Mouse (Mus musculus) intestine, embryonic 15.5 days (tissue): ENCODE measurements around the gene Ankrd26. TPM values are rescaled to one million over a fixed set of nuclear protein-coding genes. Genes with fewer than 3 reads are reported as not detected.

Experiments
- ATAC-seq: fragments of 200-750 bp; cut with Nextera tagmentation; 2 replicates; pipeline ENCODE4 v1.8.0; 2017; ENCODE audit warnings: moderate TSS enrichment, moderate library complexity
- H3K27ac ChIP-seq: fragments of 300-500 bp; sonication (generic); 2 replicates; pipeline ENCODE4 v1.5.1; 2015; ENCODE audit warnings: mild to moderate bottlenecking, inconsistent platforms
- H3K27me3 ChIP-seq: fragments of 300-500 bp; sonication (generic); replicated peaks from 2 replicates; pipeline ENCODE4 v1.6.1; 2015; ENCODE audit warnings: inconsistent platforms
- H3K36me3 ChIP-seq: fragments of 300-500 bp; sonication (generic); 2 replicates; pipeline ENCODE4 v1.6.1; 2015; ENCODE audit warnings: inconsistent platforms
- H3K4me1 ChIP-seq: fragments of 300-500 bp; sonication (generic); replicated peaks from 2 replicates; pipeline ENCODE4 v1.6.1; 2015; ENCODE audit warnings: inconsistent platforms
- H3K4me2 ChIP-seq: fragments of 300-500 bp; sonication (generic); replicated peaks from 2 replicates; pipeline ENCODE4 v1.6.1; 2015; ENCODE audit warnings: mild to moderate bottlenecking, inconsistent platforms
- H3K4me3 ChIP-seq: fragments of 300-500 bp; sonication (generic); replicated peaks from 2 replicates; pipeline ENCODE4 v1.5.1; 2015; ENCODE audit warnings: inconsistent platforms
- H3K9ac ChIP-seq: fragments of 300-500 bp; sonication (generic); 2 replicates; pipeline ENCODE4 v1.6.1; 2015; ENCODE audit warnings: inconsistent platforms
- H3K9me3 ChIP-seq: fragments of 300-500 bp; sonication (generic); 2 replicates; pipeline ENCODE4 v1.6.1; 2016; ENCODE audit warnings: inconsistent platforms
- WGBS: fragments of 180-500 bp; shearing (Covaris S2); methylation state at CpG from one replicate; pipeline ENCODE4 v1.1.7; 2015; 5-methylcytosine and 5-hydroxymethylcytosine counted together
- polyA plus RNA-seq: library from polyadenylated mRNA; unstranded; fragments of >200 nt; fragmentation: Nextera tagmentation; extraction: Ambion mirVana; gene quantifications from 2 replicates; pipeline ENCODE4 v1.2.1, GENCODE M21; 2015

Ankrd26 gene
- polyA plus RNA-seq, 1 experiment from 2014 or later: 11.2 TPM

DNA sequence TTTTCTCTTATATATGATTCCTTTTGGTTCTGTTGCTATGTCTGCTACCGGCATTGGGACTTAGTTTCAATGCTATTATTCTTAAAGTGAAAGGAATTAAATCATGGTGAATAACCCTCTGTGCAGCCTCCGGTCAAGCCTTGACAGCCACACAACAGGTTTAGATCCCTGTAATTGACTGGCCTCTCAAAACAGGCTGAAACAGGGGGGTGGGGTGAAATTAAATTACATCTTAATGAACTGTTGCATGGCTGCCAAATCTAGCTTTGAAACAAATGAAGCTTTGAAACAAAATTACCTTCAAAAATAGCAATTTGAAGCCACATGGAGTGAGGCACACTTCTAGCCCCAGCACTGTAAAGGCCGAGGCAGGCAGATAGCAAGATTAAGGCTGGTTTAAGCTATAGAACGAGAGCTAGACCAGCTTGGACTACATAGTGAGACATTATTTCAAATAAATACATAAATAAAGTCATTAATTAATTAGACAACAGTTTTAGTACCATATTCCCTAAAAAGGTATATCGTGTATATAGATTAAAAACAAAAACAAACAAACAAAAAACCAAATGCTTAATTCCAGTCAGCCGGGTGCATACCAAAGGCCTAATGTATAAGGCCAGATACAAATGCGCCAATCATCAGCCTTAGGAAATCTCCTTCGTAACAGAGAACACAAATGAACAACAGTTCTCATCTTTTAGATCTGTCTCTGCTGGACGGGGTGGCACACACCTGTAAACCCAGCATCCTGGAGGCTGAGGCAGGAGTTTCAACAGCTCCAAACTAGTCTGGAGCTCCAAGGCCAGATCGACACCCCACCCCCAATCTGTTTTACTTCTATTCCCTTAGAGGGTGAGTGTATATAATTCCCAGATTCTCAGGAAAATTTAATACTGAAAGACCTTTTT is 83.9 kb downstream of the Ankrd26 start:
- ATAC-seq: 0 out of 2 replicates have a peak, but pooled peaks have one; percentile 24
- no peaks in the 10 kb centered on the region for H3K9me3 ChIP-seq

DNA sequence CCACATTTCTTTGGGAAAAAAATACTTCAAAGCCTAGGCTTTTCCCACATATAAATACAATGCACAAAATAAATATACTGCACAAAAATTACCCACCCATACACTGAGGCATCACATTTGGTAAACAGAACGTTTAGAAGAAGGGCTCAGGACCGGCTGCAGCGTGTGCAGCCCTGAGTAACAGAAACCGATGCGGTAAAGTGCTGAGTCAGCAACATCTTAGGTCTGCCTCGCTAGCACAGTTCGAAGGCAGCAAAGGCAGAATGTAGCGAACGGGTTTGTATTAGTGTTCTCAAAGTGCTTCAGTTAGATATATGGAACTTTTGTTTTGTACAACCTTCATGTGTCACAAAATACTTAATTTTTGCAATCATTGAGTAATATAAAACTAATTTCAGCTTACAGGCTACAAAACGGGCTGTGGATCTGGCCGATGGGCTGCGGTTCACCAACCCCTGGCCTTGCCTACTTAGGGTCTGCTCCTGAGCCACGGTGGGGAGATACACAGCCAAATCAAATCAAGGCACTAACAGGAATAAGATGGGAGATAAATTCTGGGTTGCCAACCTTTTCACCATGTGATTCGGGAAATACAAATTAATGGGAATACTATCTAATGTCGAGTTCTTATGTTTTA is 99.8 kb downstream of the Ankrd26 start:
- Histone ChIP-seq H3K9ac (no peak overlapping the region), H3K27ac (no peak overlapping the region), H3K4me2 (no peak overlapping the region), H3K9me3 (no peaks in the 10 kb centered on the region), H3K36me3 (no peaks in the 10 kb centered on the region; the same call in 1 of the 2 replicates), H3K27me3 (no peaks in the 10 kb centered on the region), H3K4me3 (no peak overlapping the region), H3K4me1 (no peaks in the 10 kb centered on the region)
- ATAC-seq: no peak
- WGBS: 87% methylated on average over 15 of the region's 15 CpGs

More for the DNA sequence above, 83.9 kb downstream of the Ankrd26 start:
- H3K27ac ChIP-seq: no peak overlapping the region
- peak overlapping the region; percentile 79 for H3K4me2 ChIP-seq
- no peaks in the 10 kb centered on the region for H3K36me3 ChIP-seq
- 35% methylated on average over 10 of the region's 10 CpGs for WGBS
- H3K4me3 ChIP-seq: peak overlapping the region; percentile 58
- 0 out of 2 replicates have a peak, but pooled peaks cover 2% of the 10 kb centered on the region for H3K27me3 ChIP-seq
- H3K9ac ChIP-seq: peak overlapping the region; percentile 20; the same call in 1 of the 2 replicates
- H3K4me1 ChIP-seq: no peaks in the 10 kb centered on the region

GRCm38 (mm10) chr6:118457726-118458125 is 104.3 kb downstream of the Ankrd26 start:
- WGBS: 95% methylated on average over 1 of the region's 1 CpGs
- no peak for ATAC-seq
- Histone ChIP-seq H3K36me3 (no peaks in the 10 kb centered on the region), H3K27ac (no peak overlapping the region), H3K4me3 (no peak overlapping the region), H3K4me1 (peaks cover 3% of the 10 kb centered on the region; the same call in 1 of the 2 replicates), H3K9me3 (no peaks in the 10 kb centered on the region), H3K9ac (no peak overlapping the region), H3K4me2 (no peak overlapping the region), H3K27me3 (no peaks in the 10 kb centered on the region)

DNA sequence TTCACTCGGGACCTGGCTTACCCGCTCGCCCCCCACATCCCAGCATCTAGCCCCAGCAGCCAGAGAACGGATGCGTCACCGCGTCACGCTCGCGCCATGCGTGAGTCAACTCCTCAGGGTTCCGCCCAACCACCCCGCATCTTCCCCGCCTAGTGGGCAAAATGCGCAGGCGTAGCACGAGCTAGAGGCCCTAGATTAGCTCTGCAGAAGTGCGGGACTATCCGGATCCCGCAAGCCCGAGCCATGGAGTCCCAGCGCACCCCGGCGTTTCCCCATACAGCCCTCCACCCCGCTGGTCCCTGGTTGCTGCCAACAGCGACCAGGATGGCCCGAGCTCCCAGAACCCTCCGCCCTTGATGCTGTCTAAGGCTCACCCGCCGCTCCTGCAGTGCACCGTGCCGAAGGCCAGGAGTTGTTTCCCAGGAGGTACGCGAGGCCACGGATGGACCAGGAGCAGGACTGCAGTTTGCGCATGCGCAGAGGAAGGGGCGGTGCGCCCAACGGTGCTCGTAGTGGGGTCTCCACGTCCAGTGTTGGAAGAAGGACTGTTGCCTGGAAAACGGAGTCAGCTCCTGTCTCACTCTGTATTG is 106.9 kb downstream of the Ankrd26 start, which contains the start of gene Zfp248:
Zfp248 (minus strand) TSS at position 487 of the 590 bp plus-strand sequence.
- peak; percentile 97 for ATAC-seq
- Histone ChIP-seq H3K27me3 (no peaks in the 10 kb centered on the region), H3K9ac (peak within 1 kb of the TSS; percentile 76), H3K4me3 (peak within 1 kb of the TSS; percentile 69), H3K4me1 (peaks cover 3% of the 10 kb centered on the region; the same call in 1 of the 2 replicates), H3K27ac (peak within 1 kb of the TSS; percentile 90), H3K4me2 (peak within 1 kb of the TSS; percentile 80), H3K36me3 (no peaks in the 10 kb centered on the region), H3K9me3 (no peaks in the 10 kb centered on the region)
- WGBS: under 1% methylated on average over 43 of the region's 43 CpGs

DNA sequence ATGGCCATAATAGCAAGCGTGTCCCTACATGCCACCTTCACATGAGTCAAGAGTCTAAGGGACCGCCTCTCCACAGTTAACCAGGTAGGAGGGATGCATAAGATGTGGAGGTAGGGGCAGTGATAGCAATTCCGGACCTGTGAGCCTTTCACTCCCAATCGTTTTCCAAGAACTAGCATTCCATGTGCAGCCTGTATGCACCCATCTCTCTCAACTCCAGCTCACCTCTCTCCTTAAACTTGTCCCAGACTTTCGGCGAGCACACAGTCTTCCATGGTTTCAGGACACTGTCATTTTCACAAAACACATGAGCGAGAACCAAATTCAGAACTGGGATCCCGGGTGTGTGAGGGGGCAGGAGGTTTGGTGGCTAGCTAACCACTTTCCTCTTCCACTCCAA is 107.6 kb downstream of the Ankrd26 start:
- peaks cover 3% of the 10 kb centered on the region; the same call in 1 of the 2 replicates for H3K4me1 ChIP-seq
- no peaks in the 10 kb centered on the region for H3K9me3 ChIP-seq
- H3K9ac ChIP-seq: peak overlapping the region; percentile 76
- H3K36me3 ChIP-seq: no peaks in the 10 kb centered on the region
- peak overlapping the region; percentile 80 for H3K4me2 ChIP-seq
- no peak overlapping the region; the same call in 1 of the 2 replicates for H3K27ac ChIP-seq
- H3K4me3 ChIP-seq: peak overlapping the region; percentile 69
- no peak for ATAC-seq
- H3K27me3 ChIP-seq: no peaks in the 10 kb centered on the region
- 36% methylated on average over 8 of the region's 8 CpGs for WGBS

Other genes starting within 250 kb of the Ankrd26 start
- 29.4 and 29.9 TPM in 2 replicates for gene Bms1, start 142.8 kb downstream of the Ankrd26 start, polyA plus RNA-seq
- 5.0 and 5.3 TPM in 2 replicates for gene Zfp248, start 106.7 kb downstream of the Ankrd26 start, polyA plus RNA-seq
- gene Zfp9, start 82.9 kb downstream of the Ankrd26 start, polyA plus RNA-seq: 7.2 and 7.5 TPM in 2 replicates